Mouse (Mus musculus): ENCODE measurements around the gene Rom1. TPM values are rescaled to one million over a fixed set of nuclear protein-coding genes. Genes with fewer than 3 reads are reported as not detected.
"Not testable (repeated sequence)": the region's sequence is repeated elsewhere in the genome, so short reads cannot be mapped to it uniquely, and the experiment has no call there.

Gene Rom1
- polyA plus RNA-seq, 1 experiment, result 13.5 TPM

DNA sequence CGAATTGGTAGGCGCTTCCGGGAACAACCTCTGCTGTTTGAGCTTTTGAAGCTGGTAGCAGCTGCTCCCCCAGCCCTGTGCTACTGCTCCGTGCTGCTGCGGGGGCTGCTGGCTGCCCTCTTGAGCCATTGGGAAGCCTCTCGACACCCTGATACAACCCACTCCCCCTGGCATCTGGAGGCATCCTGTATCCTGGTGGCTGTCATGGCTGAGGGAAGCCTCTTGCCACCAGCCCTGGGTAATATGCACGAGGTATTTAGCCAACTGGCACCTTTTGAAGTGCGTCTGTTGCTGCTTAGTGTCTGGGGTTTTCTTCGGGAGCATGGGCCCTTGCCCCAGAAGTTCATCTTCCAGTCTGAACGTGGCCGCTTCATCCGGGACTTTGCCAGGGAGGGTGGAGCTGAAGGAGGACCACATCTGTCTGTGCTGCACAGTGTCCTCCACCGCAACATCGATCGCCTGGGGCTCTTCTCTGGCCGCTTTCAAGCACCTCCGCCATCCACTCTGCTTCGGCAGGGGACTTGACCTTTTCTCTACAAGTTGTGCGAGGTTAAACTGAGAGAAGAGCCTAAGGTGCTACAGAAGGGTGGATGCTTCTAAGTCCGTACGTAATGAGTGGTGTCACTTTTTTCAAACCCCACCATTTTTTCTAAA is 31.8 kb downstream of the Rom1 start:
- 0 out of 2 replicates have a peak, but pooled peaks have one; percentile 26 for TF ChIP-seq POLR2A (IDR thresholded peaks at IDR 0.05; ENCODE audit: control insufficient read depth, extremely low read depth, insufficient read depth, low read length, poor library complexity)
- WGBS, result 47% methylated on average over 21 of the region's 21 CpGs
- DNase-seq, result peak; percentile 22
- H3K36me3 ChIP-seq (ENCODE audit: control insufficient read depth, insufficient read depth, low read length); H3K27me3 ChIP-seq (ENCODE audit: control insufficient read depth, insufficient read depth, low read length); H3K27ac ChIP-seq (ENCODE audit: control insufficient read depth, insufficient read depth, low read length): not testable (repeated sequence)
- H3K4me1 ChIP-seq (replicated peaks; ENCODE audit: control insufficient read depth, insufficient read depth, low read length), result peaks cover 13% of the 10 kb centered on the region
- peak overlapping the region; percentile 81 for H3K4me3 ChIP-seq (ENCODE audit: control insufficient read depth, insufficient read depth, low read length)

DNA sequence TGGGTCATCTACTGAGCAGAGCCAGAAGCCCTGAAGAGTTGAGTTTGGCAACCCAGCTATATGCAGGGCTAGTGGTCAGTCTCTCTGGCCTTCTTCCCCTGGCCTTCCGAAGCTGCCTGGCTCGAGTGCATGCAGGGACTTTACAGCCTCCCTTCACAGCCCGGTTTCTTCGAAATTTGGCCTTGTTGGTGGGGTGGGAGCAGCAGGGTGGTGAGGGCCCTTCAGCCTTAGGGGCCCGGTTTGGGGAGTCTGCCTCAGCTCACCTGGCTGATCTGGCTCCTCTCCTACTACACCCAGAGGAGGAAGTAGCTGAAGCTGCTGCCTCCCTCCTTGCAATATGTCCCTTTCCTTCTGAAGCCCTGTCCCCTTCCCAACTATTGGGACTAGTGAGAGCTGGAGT is 32.9 kb downstream of the Rom1 start:
- not testable (repeated sequence) for H3K27me3 ChIP-seq (ENCODE audit: control insufficient read depth, insufficient read depth, low read length); H3K4me3 ChIP-seq (ENCODE audit: control insufficient read depth, insufficient read depth, low read length); H3K36me3 ChIP-seq (ENCODE audit: control insufficient read depth, insufficient read depth, low read length); H3K27ac ChIP-seq (ENCODE audit: control insufficient read depth, insufficient read depth, low read length); DNase-seq
- 94% methylated on average over 5 of the region's 5 CpGs for WGBS
- peaks cover 13% of the 10 kb centered on the region for H3K4me1 ChIP-seq (replicated peaks; ENCODE audit: control insufficient read depth, insufficient read depth, low read length)

DNA sequence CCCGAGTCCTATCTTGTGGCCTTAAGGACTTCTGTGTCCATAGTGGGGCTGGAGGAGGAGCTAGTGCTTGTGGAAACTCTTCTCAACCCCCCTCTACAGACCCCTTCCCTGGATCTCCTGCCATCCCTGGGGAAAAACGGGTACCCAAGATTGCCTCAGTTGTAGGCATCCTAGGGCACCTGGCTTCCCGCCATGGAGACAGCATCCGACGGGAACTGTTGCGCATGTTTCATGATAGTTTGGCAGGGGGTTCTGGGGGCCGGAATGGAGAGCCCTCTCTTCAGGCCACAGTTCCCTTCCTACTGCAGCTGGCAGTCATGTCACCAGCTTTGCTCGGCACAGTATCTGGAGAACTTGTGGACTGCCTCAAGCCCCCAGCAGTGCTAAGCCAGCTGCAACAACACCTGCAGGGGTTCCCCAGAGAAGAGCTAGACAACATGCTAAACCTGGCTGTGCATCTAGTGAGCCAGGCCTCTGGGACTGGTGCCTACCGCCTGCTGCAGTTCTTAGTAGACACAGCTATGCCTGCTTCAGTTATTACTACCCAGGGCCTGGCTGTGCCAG is 33.7 kb downstream of the Rom1 start:
- no peak overlapping the region for H3K27ac ChIP-seq (ENCODE audit: control insufficient read depth, insufficient read depth, low read length)
- no peak for DNase-seq
- H3K4me3 ChIP-seq (ENCODE audit: control insufficient read depth, insufficient read depth, low read length), result no peak overlapping the region
- 91% methylated on average over 9 of the region's 9 CpGs for WGBS
- peaks cover 6% of the 10 kb centered on the region for H3K36me3 ChIP-seq (ENCODE audit: control insufficient read depth, insufficient read depth, low read length)
- H3K4me1 ChIP-seq (replicated peaks; ENCODE audit: control insufficient read depth, insufficient read depth, low read length), result peaks cover 13% of the 10 kb centered on the region
- no peaks in the 10 kb centered on the region for H3K27me3 ChIP-seq (ENCODE audit: control insufficient read depth, insufficient read depth, low read length)
- no peak for TF ChIP-seq CTCF (IDR thresholded peaks at IDR 0.05; ENCODE audit: borderline replicate concordance, control insufficient read depth, extremely low read depth, insufficient read depth, low read length, poor library complexity)
- TF ChIP-seq POLR2A (IDR thresholded peaks at IDR 0.05; ENCODE audit: control insufficient read depth, extremely low read depth, insufficient read depth, low read length, poor library complexity), result no peak

DNA sequence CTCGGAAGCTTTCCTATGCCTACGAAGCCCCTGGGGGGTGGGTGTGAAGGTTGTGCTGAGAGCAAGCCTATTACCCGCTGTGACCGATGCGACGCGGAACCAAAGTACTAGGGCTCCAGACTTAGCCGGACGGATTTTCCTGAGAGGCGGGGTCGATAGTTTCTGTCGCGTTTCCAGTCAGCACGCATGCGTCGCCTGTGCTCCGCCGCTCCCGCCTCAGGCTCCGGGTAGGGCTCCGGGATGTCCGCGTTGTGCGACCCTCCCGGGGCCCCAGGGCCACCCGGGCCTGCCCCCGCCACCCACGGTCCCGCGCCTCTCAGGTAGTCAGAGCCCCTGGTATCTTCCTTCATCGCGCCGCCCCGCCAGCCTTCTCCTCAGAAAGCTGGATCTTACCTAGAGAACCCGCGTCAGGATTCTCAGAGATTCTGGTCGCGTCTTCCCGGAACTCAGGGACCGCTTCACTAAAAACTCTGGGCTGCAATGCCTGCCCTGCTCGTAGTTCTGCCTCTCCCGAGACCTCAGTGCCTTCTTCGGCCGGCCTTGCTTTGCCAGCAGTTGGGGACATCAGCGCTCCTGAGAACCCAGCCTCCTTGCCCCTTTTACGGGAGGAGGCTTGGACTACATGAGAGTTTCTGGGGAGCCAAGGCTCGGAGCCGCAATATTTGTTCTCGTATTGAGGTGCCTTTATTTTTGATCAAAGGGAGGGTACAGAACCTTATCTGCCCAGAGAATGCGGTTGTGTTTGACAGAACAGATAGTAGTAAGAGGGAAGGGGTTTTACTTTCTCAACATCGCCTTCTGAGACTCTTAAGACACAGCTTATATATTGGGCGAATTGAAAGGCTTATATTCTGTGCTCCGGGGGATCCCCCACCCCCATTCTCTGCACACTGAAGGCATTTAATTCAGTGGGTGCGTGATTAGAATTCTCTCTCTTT is 36.1 kb downstream of the Rom1 start, which contains the start of gene Ints5:
TSS of gene Ints5 (plus strand) at position 177 of the 938 bp plus-strand sequence.
- Histone ChIP-seq H3K4me1 (replicated peaks; ENCODE audit: control insufficient read depth, insufficient read depth, low read length) (peaks cover 16% of the 10 kb centered on the region), H3K4me3 (ENCODE audit: control insufficient read depth, insufficient read depth, low read length) (peak within 1 kb of the TSS; percentile 98), H3K36me3 (ENCODE audit: control insufficient read depth, insufficient read depth, low read length) (peaks cover 9% of the 10 kb centered on the region), H3K27me3 (ENCODE audit: control insufficient read depth, insufficient read depth, low read length) (no peaks in the 10 kb centered on the region), H3K27ac (ENCODE audit: control insufficient read depth, insufficient read depth, low read length) (peak within 1 kb of the TSS; percentile 72)
- peak; percentile 85 for DNase-seq
- WGBS, result 2% methylated on average over 54 of the region's 54 CpGs
- TF ChIP-seq POLR2A (IDR thresholded peaks at IDR 0.05; ENCODE audit: control insufficient read depth, extremely low read depth, insufficient read depth, low read length, poor library complexity) (peak; percentile 82), CTCF (IDR thresholded peaks at IDR 0.05; ENCODE audit: borderline replicate concordance, control insufficient read depth, extremely low read depth, insufficient read depth, low read length, poor library complexity) (0 out of 2 replicates have a peak, but pooled peaks have one; percentile 27)

DNA sequence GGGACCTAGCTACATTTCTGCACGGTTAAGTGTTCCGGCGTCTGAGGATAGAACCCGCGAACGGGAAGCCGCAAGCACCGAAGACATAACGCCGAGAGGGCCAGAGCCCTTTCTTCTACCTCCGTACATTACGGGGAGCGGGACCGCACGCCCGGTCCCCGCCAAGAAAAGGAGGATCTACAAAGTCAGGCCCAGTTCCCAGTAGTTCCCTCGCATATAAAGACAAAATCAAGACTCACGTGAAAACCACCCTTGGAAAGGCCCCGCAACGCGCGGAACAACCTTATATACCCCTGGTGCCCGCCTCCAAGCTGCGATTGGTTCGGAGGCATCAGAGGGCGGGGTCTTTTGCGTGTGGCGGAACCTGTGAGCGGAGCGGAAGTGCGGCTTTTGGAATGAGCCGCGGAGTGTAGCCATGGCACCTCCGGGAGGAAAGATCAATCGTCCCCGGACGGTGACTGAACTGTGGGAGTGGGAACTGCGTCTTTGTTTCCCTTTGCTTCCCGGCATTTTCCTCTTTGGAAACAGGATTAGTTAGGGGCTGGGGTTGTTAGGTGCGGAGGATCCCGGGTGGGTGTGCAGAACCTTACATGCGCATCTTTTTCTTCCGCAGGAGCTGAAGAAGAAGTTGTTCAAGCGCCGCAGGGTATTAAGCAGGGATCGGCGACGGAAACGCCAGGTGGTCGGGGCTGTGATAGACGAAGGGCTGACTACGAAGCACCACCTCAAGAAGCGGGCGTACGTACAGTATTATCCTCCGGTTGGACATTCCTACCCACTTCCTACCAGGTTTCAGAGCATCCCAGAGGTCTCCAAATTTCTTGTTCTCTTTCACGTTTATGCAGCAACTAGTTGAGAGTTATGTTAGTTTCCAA is 40.4 kb downstream of the Rom1 start, which contains the start of the genes 1810009A15Rik and Gm49416:
TSS of gene 1810009A15Rik (plus strand) at position 343 of the 875 bp plus-strand sequence.
TSS of gene Gm49416 (plus strand) at position 416 of the 875 bp plus-strand sequence.
- TF ChIP-seq POLR2A (IDR thresholded peaks at IDR 0.05; ENCODE audit: control insufficient read depth, extremely low read depth, insufficient read depth, low read length, poor library complexity), result peak; percentile 88
- no peak for TF ChIP-seq CTCF (IDR thresholded peaks at IDR 0.05; ENCODE audit: borderline replicate concordance, control insufficient read depth, extremely low read depth, insufficient read depth, low read length, poor library complexity)
- under 1% methylated on average over 58 of the region's 58 CpGs for WGBS
- H3K36me3 ChIP-seq (ENCODE audit: control insufficient read depth, insufficient read depth, low read length), result peaks cover 6% of the 10 kb centered on the region
- peaks cover 10% of the 10 kb centered on the region for H3K4me1 ChIP-seq (replicated peaks; ENCODE audit: control insufficient read depth, insufficient read depth, low read length)
- DNase-seq, result peak; percentile 94
- no peaks in the 10 kb centered on the region for H3K27me3 ChIP-seq (ENCODE audit: control insufficient read depth, insufficient read depth, low read length)
- peak within 1 kb of the TSS; percentile 90 for H3K27ac ChIP-seq (ENCODE audit: control insufficient read depth, insufficient read depth, low read length)
- peak within 1 kb of the TSS; percentile 81 for H3K4me3 ChIP-seq (ENCODE audit: control insufficient read depth, insufficient read depth, low read length)
